Mouse (Mus musculus) G1E (cell line): ENCODE measurements around the gene Ccdc167.

Experiments
- CTCF ChIP-seq: IDR thresholded peaks from 2 replicates; pipeline ENCODE4 v1.5.1; 2012; ENCODE audit warnings: low read depth, low read length, inconsistent platforms, mixed read lengths
- GATA1 ChIP-seq: IDR thresholded peaks from 2 replicates; pipeline ENCODE4 v1.6.1; 2012; ENCODE audit warnings: borderline replicate concordance, low read length, inconsistent platforms, mixed read lengths
- POLR2AphosphoS5 ChIP-seq: IDR thresholded peaks from 2 replicates; pipeline ENCODE4 v1.6.1; 2012; ENCODE audit warnings: low read depth, low read length, inconsistent platforms; ENCODE audit not compliant: insufficient replicate concordance
- TAL1 ChIP-seq: conservative IDR thresholded peaks from 2 replicates; pipeline ENCODE4 v1.6.1; 2012; ENCODE audit warnings: low read depth, low read length, inconsistent platforms, mixed read lengths

- TF ChIP-seq CTCF (no peak), TAL1 (peak; percentile 97), GATA1 (no peak), POLR2AphosphoS5 (no peak)
Measured at GRCm38 (mm10) chr17:29686771-29687170, 30.1 kb downstream of the Ccdc167 start.
